Mouse (Mus musculus): ENCODE measurements around the gene Ube2ql1.

- TF ChIP-seq TAL1 (IDR thresholded peaks at IDR 0.05; ENCODE audit: low read length) (no peak), GATA1 (IDR thresholded peaks at IDR 0.05; ENCODE audit: low read length) (no peak)
Measured at GRCm38 (mm10) chr13:69685406-69685818, 54.3 kb downstream of the Ube2ql1 start.
